Mouse (Mus musculus): ENCODE data around the gene Bicd2. TPM values are rescaled to one million over a fixed set of nuclear protein-coding genes. Genes with fewer than 3 reads are reported as not detected.

Bicd2 gene
- total RNA-seq, 4 experiments from 2014 or later: 46.0 to 58.0 (median 50.2) TPM

DNA sequence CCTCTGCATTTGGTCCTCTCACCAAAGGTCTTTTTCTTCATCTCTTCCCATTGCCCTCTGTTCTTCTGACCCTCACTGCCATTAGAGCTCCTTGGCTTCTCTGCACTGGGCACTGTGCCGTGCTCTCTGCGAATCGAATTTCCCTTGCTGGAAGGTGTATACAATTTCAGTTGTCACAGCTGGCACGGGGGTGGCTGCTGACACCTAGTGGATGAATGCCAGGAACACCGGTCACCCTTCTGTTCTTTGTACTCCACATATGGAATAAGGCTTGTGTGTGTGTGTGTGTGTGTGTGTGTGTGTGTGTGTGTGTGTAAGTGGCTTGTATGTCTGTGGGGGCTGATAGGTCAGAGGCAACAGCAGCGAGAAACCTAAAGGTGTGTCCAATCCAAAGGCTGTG lies 58.8 kb downstream of the Bicd2 start:
- DNase-seq (ENCODE audit: low spot score in 2 of 2): peak in 1 of 2 experiments; percentile 41

GRCm38 (mm10) chr13:49402628-49403027 lies 61.2 kb downstream of the Bicd2 start:
- DNase-seq (ENCODE audit: low spot score in 2 of 2): no peak

- no peak for DNase-seq (ENCODE audit: low spot score in 2 of 2)
Observed at GRCm38 (mm10) chr13:49407795-49408194, 66.4 kb downstream of the Bicd2 start.

DNA sequence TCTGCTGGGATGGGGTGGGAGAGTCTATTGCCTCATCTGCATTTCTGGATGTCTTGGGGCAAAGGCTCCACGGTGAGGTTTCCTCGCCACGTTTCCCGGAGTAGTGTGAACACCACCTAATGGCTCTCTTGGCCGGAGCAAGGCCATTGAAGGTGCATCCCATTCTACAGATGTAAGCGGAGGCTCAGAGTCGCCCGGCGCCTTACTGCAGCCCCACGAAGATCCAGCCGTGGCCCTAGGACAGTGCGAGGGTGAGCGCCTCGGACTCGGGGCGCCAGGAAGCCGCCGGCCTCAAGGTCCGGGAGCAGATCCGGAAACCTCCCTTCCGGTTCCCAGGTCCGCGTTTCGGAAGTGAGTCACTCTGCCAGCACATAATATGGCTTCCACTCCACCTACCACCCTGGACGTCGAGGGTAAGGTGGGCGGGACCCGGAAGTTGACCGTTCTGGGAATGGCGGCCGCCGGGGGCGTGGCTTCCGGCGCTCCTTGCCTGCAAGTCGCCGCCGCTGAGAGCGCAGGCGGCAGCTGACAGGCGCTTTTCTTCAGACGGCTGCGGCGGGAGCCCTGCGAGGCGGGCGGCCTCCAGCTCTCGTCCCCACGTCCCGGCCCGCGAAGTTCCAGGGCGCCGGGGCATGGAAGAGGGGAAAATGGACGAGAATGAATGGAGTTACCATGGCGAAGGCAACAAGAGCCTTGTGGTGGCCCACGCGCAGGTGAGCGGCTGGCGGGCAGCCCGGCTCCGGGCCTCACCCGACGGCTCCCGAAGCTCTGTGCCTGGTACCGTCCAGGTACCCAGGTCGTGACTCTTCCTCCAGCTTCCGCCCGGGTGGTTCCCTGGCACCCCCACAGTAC lies 79.6 kb downstream of the Bicd2 start, which contains the start of gene Ippk:
Ippk (plus strand) TSS at position 496 of the 852 bp plus-strand sequence.
- DNase-seq (ENCODE audit: low spot score in 2 of 2): peak; percentile 98

- DNase-seq (ENCODE audit: low spot score in 2 of 2): no peak
Observed at GRCm38 (mm10) chr13:49421606-49421917, 80.2 kb downstream of the Bicd2 start.

DNA sequence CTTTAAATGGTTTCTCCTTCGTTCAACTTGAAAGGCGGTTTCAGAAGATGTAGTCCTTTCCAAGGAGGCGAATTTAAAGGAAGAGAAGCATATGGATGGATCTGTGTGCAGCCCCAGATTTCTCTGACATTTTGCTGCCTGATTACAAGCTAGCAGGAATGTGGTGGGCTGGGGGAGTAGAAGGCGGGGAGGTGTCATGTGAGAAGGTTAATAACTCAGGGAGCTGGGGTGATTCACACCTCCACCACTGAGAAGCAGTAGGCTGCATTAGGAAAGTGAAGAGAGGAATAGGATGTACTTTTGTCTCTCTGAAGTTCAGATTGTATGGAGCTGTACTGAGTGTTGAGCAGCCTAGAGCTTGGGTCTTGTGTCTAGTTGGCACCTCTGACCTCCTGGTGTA lies 80.6 kb downstream of the Bicd2 start:
- DNase-seq (ENCODE audit: low spot score in 2 of 2): no peak

GRCm38 (mm10) chr13:49426736-49427135 lies 85.4 kb downstream of the Bicd2 start:
- DNase-seq (ENCODE audit: low spot score in 2 of 2): no peak

GRCm38 (mm10) chr13:49428042-49428675 lies 86.8 kb downstream of the Bicd2 start:
- DNase-seq (ENCODE audit: low spot score in 2 of 2): no peak

- no peak for DNase-seq (ENCODE audit: low spot score in 2 of 2)
Observed at GRCm38 (mm10) chr13:49430529-49430928, 89.1 kb downstream of the Bicd2 start.

GRCm38 (mm10) chr13:49433268-49434029 lies 92.1 kb downstream of the Bicd2 start:
- DNase-seq (ENCODE audit: low spot score in 2 of 2): peak in 1 of 2 experiments; percentile 51

DNA sequence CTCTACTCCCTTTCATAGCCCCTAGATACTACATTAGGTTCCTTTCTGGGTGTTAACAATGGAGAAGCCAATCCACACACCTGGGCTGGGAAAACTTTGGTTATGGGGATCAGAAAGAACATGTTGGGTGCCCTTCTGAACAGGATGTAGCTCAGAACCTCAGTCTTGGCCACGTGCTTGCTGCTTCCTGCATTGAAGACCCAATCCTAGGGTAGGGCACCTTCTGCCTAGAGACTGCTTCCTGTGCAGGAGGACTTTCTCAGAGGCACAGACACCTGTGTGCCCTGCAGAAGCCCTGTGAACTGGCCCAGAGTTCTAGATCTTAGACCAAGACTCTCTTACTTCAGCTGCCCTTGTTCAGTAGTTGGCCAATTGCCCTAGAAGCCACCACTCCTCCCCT lies 94.4 kb downstream of the Bicd2 start:
- DNase-seq (ENCODE audit: low spot score in 2 of 2): no peak

GRCm38 (mm10) chr13:49436170-49436569 lies 94.8 kb downstream of the Bicd2 start:
- DNase-seq (ENCODE audit: low spot score in 2 of 2): peak; percentile 51 to 71

Other genes starting within 250 kb of the Bicd2 start
- 100 to 1,000 TPM in 2 of 4 experiments, 10 to 100 TPM in 2; 90.3 to 125 (median 102) TPM for gene Wnk2, start 193.6 kb upstream of the Bicd2 start, total RNA-seq (2022)
- gene Ninj1, start 154.1 kb upstream of the Bicd2 start, total RNA-seq (2022): 10 to 100 TPM; 17.8 to 27.6 (median 21.7) TPM
- gene Card19, start 125.5 kb upstream of the Bicd2 start, total RNA-seq (2022): 10 to 100 TPM; 12.2 to 22.0 (median 18.0) TPM
- gene Susd3, start 92.9 kb upstream of the Bicd2 start, total RNA-seq (2022): 1 to 10 TPM; 2.6 to 5.3 (median 3.8) TPM
- 10 to 100 TPM in 1 of 4 experiments, 1 to 10 TPM in 3; 6.2 to 10.8 (median 8.6) TPM for gene Fgd3, start 21.3 kb upstream of the Bicd2 start, total RNA-seq (2022)
- 10 to 100 TPM; 27.6 to 32.1 (median 30.7) TPM for gene Ippk, start 79.7 kb downstream of the Bicd2 start, total RNA-seq (2022)
- 1 to 10 TPM in 3 of 4 experiments, under 1 TPM in 1; 0.79 to 2.0 (median 1.8) TPM for gene Tes3-ps, start 151.7 kb downstream of the Bicd2 start, total RNA-seq (2022)
- gene Ecm2, start 163.2 kb downstream of the Bicd2 start, total RNA-seq (2022): 1 to 10 TPM; 6.6 to 9.4 (median 7.3) TPM
- gene Aspn, start 202.9 kb downstream of the Bicd2 start, total RNA-seq (2022): 1 to 10 TPM in 2 of 4 experiments, under 1 TPM in 2; 0.85 to 1.0 (median 0.99) TPM
- 1 to 10 TPM in 2 of 4 experiments, under 1 TPM in 2; 0.94 to 1.1 (median 1.0) TPM for gene Omd, start 240.9 kb downstream of the Bicd2 start, total RNA-seq (2022)

Data from layer of hippocampus, adult 8-10 months (tissue).